Mouse (Mus musculus) fibroblast of lung, adult 2 months (primary cell): ENCODE data around the gene Rapgef3.

ENCODE experiments used
- DNase-seq: peaks from one replicate; pipeline ENCODE4 v3.0.0-alpha.2; 2011; ENCODE audit warnings: low read depth

Rapgef3 gene

GRCm38 (mm10) chr15:97767280-97768186 lies at the start of gene Rapgef3:
Gene Rapgef3 (minus strand): TSS chr15:97767972.
- no peak for DNase-seq

DNA sequence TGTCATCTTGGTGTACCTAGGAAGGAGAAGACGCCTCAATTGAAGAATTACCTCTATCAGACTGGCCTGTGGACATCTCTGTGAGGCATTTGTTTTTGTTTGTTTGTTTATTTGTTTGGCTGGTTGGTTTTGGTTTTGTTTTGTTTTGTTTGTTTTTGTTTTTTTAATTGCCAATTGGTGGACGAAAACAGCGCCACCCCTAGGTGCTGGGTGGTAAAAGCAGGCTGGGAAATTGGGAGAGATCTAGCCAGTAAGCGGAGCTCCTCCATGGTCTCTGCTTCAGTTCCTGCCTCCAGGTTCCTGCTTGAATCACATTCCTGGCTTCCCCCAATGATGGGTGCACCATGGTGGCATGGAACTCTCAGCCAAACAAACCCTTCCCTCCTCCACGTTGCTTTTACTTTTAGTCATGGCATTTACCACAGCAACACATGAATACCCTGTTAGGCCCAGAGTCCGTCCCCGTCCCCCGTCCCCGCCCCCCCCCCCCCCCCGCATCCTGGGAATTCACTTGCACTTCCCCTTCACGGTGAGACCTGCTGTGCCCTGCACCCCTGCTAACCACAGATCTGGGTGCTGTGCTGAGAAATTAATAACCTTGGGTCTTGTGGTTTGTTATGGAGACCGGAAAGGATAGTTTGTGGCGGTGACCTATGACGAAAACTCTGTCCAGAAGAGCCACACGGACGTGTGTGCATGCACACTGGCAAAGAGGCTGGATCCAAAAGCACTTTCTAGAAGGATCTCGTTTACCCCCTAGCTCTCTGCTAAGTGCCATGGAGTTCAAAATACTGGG lies 48.6 kb upstream of the Rapgef3 start:
- DNase-seq = no peak

GRCm38 (mm10) chr15:97815254-97815653 lies 47.5 kb upstream of the Rapgef3 start:
- no peak for DNase-seq

DNA sequence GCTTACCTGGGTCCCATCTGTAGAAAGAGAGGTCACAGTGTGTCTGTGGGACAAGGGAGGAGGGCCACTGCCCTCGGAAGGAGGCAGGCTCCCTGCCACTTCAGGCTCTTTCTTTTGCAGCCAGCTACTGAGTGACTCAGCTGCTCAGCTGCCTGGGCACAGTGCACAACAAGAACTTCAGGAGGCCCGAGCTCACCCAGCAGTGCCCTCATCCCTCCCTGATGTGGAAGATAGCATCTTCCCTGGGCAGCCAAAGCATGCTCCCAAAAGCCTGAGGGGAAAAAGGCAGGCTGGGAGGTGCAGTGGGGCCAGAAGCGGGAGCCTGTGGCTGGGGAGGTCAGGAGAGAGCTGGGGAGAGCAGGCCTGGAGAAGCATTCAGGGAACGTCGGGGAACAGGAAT lies 46.9 kb upstream of the Rapgef3 start:
- DNase-seq = no peak

DNA sequence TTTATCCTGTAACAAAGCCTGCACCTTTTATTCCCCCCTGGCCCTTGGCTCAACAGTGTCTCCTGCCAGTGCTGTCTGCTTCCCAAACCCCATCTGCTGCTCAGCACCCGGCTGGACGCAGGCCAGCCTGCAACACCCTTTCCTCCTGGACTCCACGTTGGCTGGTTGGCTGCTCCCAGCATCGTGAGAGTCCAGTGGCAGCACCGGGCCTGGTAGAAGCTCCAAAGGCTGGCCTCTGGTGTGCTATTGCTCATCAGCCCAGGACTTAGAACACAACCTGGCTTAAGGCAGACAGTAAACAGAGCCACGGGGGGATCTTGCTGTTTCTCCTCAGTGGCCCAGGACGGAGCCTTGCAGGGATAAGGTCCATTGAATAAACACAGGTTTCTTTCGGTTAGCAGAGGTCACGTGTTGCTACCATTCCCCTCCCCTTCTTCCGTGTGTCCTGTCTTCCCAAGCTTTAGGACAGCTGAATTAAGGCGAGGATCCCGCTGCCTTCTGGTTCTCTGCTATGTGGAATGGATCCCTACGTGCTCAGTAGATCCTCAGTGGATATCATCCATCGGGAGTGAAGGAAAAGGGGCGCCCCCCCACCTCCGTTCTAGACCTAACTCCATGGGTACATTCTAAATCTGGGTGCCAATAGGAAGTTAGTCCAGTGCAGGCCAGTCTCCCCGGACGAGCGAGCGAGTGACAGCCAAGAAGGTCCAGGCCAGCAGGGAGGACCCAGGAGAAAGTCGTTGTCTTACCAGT lies 45.9 kb upstream of the Rapgef3 start:
- peak; percentile 65 for DNase-seq

DNA sequence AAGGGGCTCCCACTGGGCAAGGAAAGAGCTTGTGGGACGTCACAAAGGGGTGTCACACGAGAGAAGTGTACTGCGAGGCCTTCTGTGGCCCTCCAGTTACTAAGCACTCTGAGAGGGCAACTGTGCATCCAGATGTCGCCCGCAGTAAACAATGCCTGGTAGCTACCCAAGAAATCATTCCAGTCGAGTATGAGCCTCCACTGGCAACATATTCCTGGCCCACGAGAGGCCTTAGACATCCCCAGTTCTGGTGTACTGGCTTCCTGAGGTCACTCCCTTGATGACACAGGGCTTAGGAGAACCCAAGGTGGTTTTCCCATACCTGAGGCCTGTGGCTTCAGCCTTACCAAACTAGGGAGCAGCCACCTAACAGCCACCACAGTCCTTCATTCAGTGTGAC lies 45.1 kb upstream of the Rapgef3 start:
- no peak for DNase-seq

DNA sequence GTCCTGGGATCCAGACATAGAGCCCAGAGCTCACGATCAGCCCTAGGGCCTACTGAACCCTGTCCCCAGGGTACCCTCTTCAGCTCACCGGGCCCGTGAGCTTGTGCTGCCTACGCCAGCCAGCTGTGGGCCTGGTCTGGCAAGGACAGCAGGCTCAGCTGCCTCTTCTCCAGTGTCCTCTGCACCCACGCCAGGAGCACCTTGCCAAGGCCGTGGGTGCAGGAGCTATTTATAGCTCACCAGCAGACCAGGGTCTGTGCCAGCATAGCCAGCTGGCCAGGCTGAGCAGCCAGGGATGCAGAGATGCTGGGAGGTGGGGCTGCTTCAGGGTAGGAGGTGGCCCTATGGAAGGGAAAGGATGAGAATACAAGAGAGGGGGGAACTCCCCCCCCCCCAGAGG lies 44.4 kb upstream of the Rapgef3 start:
- peak; percentile 85 for DNase-seq

GRCm38 (mm10) chr15:97811307-97811706 lies 43.5 kb upstream of the Rapgef3 start:
- no peak for DNase-seq

DNA sequence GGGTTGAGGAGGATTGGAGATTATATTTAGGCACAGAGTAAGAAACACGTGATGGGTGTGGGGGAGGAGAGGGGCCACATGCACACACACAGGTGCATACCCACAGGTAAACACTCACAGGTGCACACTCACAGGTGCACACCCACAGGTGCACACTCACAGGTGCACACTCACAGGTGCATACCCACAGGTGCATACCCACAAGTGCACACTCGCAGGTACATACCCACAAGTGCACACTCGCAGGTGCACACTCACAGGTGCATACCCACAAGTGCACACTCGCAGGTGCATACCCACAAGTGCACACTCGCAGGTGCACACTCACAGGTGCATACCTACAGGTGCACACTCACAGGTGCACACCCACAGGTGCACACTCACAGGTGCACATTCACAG lies 42.6 kb upstream of the Rapgef3 start:
- no peak for DNase-seq

DNA sequence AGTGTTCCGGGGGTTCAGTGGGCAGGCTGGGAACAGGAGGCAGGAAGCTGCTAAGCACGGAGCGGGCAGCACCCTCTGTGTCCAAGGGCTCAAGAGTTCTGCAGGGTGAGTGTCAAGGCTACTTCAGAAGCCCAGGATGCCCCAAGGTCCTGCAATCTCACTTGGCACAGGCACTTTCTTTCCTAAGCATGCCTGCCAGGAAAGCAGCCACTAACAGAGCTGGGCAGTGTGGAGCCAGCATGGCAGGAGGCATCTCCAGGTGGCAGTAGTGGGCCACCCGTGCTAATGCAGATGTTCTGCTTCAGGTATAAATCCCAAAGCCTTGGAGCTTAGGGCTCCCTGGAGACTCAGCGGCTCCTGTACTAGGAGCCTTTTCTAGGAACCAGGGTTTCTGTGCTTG lies 42.2 kb upstream of the Rapgef3 start:
- no peak for DNase-seq

DNA sequence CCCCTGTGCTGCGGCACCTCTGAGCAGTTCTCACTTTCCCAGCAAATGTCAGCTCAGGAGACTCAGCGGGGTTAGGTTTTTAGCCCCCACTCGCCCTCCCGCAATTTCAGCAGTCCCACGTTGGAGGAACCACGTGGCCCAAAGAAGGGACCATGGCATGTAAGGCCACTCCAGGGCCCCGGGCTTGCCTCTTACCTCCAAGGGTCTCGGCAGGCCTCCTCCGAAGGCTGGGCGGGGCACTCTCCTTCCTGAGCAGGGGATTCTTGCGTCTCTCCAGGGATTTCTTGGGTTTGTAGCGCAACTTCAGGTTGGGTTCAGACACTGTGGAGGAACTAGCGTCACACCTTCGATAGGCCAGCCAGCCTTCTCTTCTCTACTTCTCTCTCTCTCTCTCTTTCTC lies 41.4 kb upstream of the Rapgef3 start:
- DNase-seq = no peak

DNA sequence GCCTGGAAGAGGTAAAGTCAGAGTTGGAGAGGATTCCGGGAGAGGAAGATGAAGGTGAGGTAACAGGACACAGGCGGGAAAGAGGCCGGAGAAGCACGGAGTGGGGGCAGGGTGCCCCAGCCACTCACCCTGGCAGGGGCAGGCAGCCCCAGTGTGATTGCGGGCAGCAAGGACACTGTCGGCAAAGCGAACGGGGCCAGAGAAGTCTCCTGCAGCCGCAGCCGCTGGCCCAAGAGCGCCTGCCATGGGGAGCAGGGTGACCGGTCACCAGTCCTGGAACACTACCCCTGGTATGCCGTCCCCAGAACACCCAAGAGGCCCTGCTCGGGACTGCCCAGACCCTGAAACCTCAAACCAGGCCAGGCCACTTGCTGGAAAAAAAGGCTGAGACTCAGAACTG lies 40.8 kb upstream of the Rapgef3 start:
- no peak for DNase-seq

- no peak for DNase-seq
These were observed 40.1 kb upstream of the Rapgef3 start for GRCm38 (mm10) chr15:97807867-97808266.

GRCm38 (mm10) chr15:97802575-97802974 lies 34.8 kb upstream of the Rapgef3 start:
- DNase-seq = no peak

DNA sequence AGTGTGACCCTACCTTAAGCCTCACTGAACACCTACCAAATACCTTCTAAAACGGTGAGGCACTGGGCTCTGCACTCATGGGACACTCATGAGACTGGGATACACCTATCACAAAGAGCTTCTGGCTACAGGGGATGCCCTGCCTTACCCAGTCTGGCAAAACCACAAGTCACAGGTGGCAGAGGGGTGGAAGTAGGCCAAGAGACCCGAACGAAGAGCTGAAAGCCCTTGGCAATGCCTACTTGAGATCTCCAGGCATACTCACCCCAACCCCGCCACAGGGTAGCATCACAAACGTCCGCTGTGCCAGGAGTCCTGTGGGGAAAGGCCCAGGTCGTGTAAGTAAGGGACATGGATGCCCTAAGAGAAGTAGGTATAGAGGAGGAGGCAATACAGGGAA lies 34.0 kb upstream of the Rapgef3 start:
- no peak for DNase-seq

GRCm38 (mm10) chr15:97800853-97801252 lies 33.1 kb upstream of the Rapgef3 start:
- no peak for DNase-seq

GRCm38 (mm10) chr15:97799446-97799845 lies 31.7 kb upstream of the Rapgef3 start:
- DNase-seq = no peak

DNA sequence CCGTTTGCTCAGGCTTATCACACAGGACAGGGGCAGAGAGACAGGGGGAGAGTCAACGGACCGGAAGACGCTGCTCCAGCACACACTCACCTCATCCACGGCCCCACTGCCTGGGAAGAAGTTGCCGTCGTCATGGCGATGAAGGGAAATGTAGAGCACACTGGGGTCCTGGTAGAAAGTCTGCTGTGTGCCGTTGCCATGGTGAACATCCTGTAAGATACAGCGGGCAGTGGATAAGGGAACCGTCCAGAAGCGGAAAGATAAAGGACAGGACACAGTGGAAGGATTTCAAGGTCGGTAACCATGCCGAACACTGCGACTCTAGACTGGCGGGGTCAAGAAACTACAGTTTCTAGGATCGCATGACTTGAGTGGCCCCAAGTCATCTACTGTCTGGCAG lies 30.4 kb upstream of the Rapgef3 start:
- no peak for DNase-seq

DNA sequence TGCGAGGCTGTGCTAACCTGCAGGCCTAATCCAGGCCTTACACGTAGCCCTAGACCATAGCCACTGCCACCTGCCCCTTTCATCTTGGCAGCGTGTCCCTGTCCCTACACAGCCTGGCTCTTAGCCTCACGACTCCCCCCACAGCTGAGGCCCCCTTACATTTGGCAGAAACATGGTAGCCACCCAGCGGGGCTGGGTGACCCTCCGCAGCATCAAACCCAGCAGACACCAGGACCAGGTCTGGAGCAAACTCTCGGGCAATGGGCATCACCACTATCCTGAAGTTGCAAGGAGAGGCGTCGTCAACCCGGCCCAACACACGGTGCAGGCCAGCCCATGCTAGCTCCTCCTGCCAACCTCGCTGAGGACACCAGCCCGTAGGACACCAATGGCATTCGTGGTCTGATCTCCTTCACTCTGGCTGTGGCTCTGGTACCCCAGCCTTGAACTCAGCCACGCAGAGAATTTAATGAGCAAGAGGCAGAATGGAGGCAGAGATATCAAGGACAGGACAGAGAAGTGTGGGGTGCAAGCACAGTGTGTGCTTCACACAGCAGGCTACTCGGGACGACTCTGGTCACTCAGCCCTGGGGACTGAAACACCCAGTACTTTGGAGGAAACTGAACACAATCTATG lies 29.0 kb upstream of the Rapgef3 start:
- DNase-seq = no peak

GRCm38 (mm10) chr15:97795559-97796235 lies 27.9 kb upstream of the Rapgef3 start:
- no peak for DNase-seq

DNA sequence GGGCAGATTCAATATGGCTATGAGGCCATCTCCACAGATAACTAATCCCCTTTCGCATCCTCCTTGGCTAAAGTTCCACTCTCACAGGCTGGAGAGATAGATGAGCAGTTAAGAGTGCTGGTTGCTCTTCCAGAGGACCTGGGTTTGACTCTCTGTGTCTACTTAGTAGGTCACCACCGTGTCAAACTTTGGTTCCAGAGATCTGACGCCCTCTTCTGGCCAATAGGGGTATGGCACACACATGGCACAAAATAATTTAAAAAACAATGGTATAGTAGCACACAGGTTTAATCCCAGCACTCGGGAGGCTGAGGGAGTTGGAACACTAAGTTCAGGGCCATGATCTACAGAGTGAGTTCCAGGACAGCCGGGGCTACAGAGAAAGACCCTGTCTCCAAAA lies 26.5 kb upstream of the Rapgef3 start:
- DNase-seq = no peak
